Mouse (Mus musculus) C2C12 (cell line): ENCODE data around the gene Gm20075.

Source experiments
- CEBPB ChIP-seq: IDR thresholded peaks from one replicate; pipeline ENCODE4 v1.6.1; 2011; ENCODE audit warnings: low read depth, mild to moderate bottlenecking, control low read depth, moderate library complexity
- CTCF ChIP-seq: IDR thresholded peaks from one replicate; pipeline ENCODE4 v1.5.1; 2011; ENCODE audit not compliant: control insufficient read depth, insufficient read depth, insufficient read length
- FOSL1 ChIP-seq: IDR thresholded peaks from one replicate; pipeline ENCODE4 v1.8.0; 2011; ENCODE audit warnings: mild to moderate bottlenecking, low read length; ENCODE audit not compliant: poor library complexity, insufficient read depth, severe bottlenecking
- MAX ChIP-seq: IDR thresholded peaks from one replicate; pipeline ENCODE4 v1.6.1; 2011; ENCODE audit warnings: mild to moderate bottlenecking, control low read depth
- MYOD1 ChIP-seq: IDR thresholded peaks from one replicate; pipeline ENCODE4 v1.6.1; 2011; ENCODE audit warnings: low read depth; ENCODE audit not compliant: control insufficient read depth, insufficient read length
- MYOG ChIP-seq: IDR thresholded peaks from one replicate; pipeline ENCODE4 v1.6.1; 2011; ENCODE audit not compliant: control insufficient read depth, insufficient read length; ENCODE audit errors: extremely low read depth
- USF1 ChIP-seq: IDR thresholded peaks from one replicate; pipeline ENCODE4 v1.6.1; 2011; ENCODE audit warnings: low read depth, mild to moderate bottlenecking, control low read depth, moderate library complexity

- TF ChIP-seq MYOD1 (no peak), CTCF (no peak), USF1 (no peak), MAX (no peak), CEBPB (no peak), FOSL1 (no peak), MYOG (no peak)
Measured at GRCm38 (mm10) chr13:96090929-96091328, 9.8 kb upstream of the Gm20075 start.
